Mouse (Mus musculus) liver, adult 2 months (tissue): ENCODE measurements around the gene Asprv1. TPM values are rescaled to one million over a fixed set of nuclear protein-coding genes. Genes with fewer than 3 reads are reported as not detected.

ENCODE experiments used
- DNase-seq: peaks from one replicate; pipeline ENCODE4 v3.0.0-alpha.2; 2011; ENCODE audit warnings: low read depth, low spot score; ENCODE audit errors: extremely low read depth
- H3K27ac ChIP-seq: fragments of 200-500 bp; replicated peaks from 2 replicates; pipeline ENCODE4 v1.5.1; 2012; ENCODE audit warnings: low read depth, mild to moderate bottlenecking, control low read depth, inconsistent platforms, low read length; ENCODE audit not compliant: insufficient read depth
- H3K27me3 ChIP-seq: fragments of 200-500 bp; 2 replicates; pipeline ENCODE4 v1.6.1; 2012; ENCODE audit warnings: mild to moderate bottlenecking, moderate library complexity, low read length, inconsistent platforms; ENCODE audit not compliant: control insufficient read depth, insufficient read depth
- H3K36me3 ChIP-seq: fragments of 200-500 bp; 2 replicates; pipeline ENCODE4 v1.6.1; 2012; ENCODE audit warnings: low read length, inconsistent platforms; ENCODE audit not compliant: control insufficient read depth, insufficient read depth
- H3K4me1 ChIP-seq: fragments of 200-500 bp; 2 replicates; pipeline ENCODE4 v1.6.1; 2011; ENCODE audit warnings: low read length; ENCODE audit not compliant: control insufficient read depth, insufficient read depth
- H3K4me3 ChIP-seq: fragments of 200-500 bp; 2 replicates; pipeline ENCODE4 v1.5.1; 2011; ENCODE audit warnings: low read depth, mild to moderate bottlenecking, control low read depth, low read length, moderate library complexity; ENCODE audit not compliant: insufficient read depth
- H3K79me2 ChIP-seq: fragments of 200-500 bp; 2 replicates; pipeline ENCODE4 v1.6.1; 2012; ENCODE audit warnings: inconsistent platforms, mild to moderate bottlenecking, low read length, moderate library complexity; ENCODE audit not compliant: control insufficient read depth, insufficient read depth
- H3K9ac ChIP-seq: fragments of 200-500 bp; 2 replicates; pipeline ENCODE4 v1.6.1; 2012; ENCODE audit warnings: low read depth, mild to moderate bottlenecking, control low read depth, inconsistent platforms, low read length
- CTCF ChIP-seq: fragments of 200-500 bp; IDR thresholded peaks from 2 replicates; pipeline ENCODE4 v1.5.1; 2011; ENCODE audit warnings: low read depth, low read length, control low read depth
- POLR2A ChIP-seq: fragments of 200-500 bp; IDR thresholded peaks from 2 replicates; pipeline ENCODE4 v1.6.1; 2011; ENCODE audit warnings: low read length, control low read depth; ENCODE audit not compliant: insufficient read depth; ENCODE audit errors: extremely low read depth
- WGBS: fragments of 180-500 bp; shearing (Covaris S2); methylation state at CpG from one replicate; pipeline ENCODE4 v1.1.7; 2018; 5-methylcytosine and 5-hydroxymethylcytosine counted together
- polyA plus RNA-seq: library from polyadenylated mRNA; depleted of rRNA; stranded (reverse); fragments of >200 nt; gene quantifications from 2 replicates; pipeline ENCODE4 v1.2.3, GENCODE M21; 2012
- total RNA-seq: library from RNA; depleted of rRNA; stranded (reverse); fragments of >200 nt; gene quantifications from 2 replicates; pipeline ENCODE4 v1.2.3, GENCODE M21; 2014

Asprv1 gene
- total and polyA plus RNA-seq, 2 experiments = 0.10 TPM; not detected in 1

- peak overlapping the region; percentile 64 for H3K9ac ChIP-seq
- H3K4me1 ChIP-seq = peaks cover 10% of the 10 kb centered on the region; the same call in 1 of the 2 replicates
- peak; percentile 65 for DNase-seq
- H3K79me2 ChIP-seq = no peaks in the 10 kb centered on the region
- H3K36me3 ChIP-seq = no peaks in the 10 kb centered on the region
- peak overlapping the region; percentile 88 for H3K27ac ChIP-seq
- TF ChIP-seq POLR2A (no peak), CTCF (no peak)
- 7% methylated on average over 14 of the region's 14 CpGs for WGBS
- peak overlapping the region; percentile 55 for H3K4me3 ChIP-seq
- no peaks in the 10 kb centered on the region for H3K27me3 ChIP-seq
Observed at GRCm38 (mm10) chr6:86584296-86585015, 43.5 kb upstream of the Asprv1 start.

- H3K4me3 ChIP-seq = peak overlapping the region; percentile 55
- H3K4me1 ChIP-seq = peaks cover 10% of the 10 kb centered on the region; the same call in 1 of the 2 replicates
- peak; percentile 97 for DNase-seq
- H3K79me2 ChIP-seq = no peaks in the 10 kb centered on the region
- peak overlapping the region; percentile 88 for H3K27ac ChIP-seq
- peak overlapping the region; percentile 64 for H3K9ac ChIP-seq
- no peaks in the 10 kb centered on the region for H3K27me3 ChIP-seq
- under 1% methylated on average over 16 of the region's 16 CpGs for WGBS
- H3K36me3 ChIP-seq = no peaks in the 10 kb centered on the region
- TF ChIP-seq CTCF = no peak
- TF ChIP-seq POLR2A = peak; percentile 54; the same call in 1 of the 2 replicates
Observed at GRCm38 (mm10) chr6:86585070-86585600, 42.8 kb upstream of the Asprv1 start.

- H3K27ac ChIP-seq = no peak overlapping the region
- H3K4me1 ChIP-seq = peaks cover 10% of the 10 kb centered on the region; the same call in 1 of the 2 replicates
- TF ChIP-seq POLR2A (no peak), CTCF (no peak)
- no peak overlapping the region for H3K9ac ChIP-seq
- 70% methylated on average over 5 of the region's 5 CpGs for WGBS
- H3K36me3 ChIP-seq = no peaks in the 10 kb centered on the region
- no peaks in the 10 kb centered on the region for H3K79me2 ChIP-seq
- no peaks in the 10 kb centered on the region for H3K27me3 ChIP-seq
- DNase-seq = no peak
- H3K4me3 ChIP-seq = no peak overlapping the region
Observed at GRCm38 (mm10) chr6:86586070-86586469, 41.9 kb upstream of the Asprv1 start.

- no peak overlapping the region for H3K9ac ChIP-seq
- H3K4me3 ChIP-seq = no peak overlapping the region
- 74% methylated on average over 7 of the region's 7 CpGs for WGBS
- no peaks in the 10 kb centered on the region for H3K36me3 ChIP-seq
- H3K27ac ChIP-seq = no peak overlapping the region
- H3K27me3 ChIP-seq = no peaks in the 10 kb centered on the region
- TF ChIP-seq POLR2A = no peak
- H3K79me2 ChIP-seq = no peaks in the 10 kb centered on the region
- DNase-seq = no peak
- peaks cover 10% of the 10 kb centered on the region; the same call in 1 of the 2 replicates for H3K4me1 ChIP-seq
Observed at GRCm38 (mm10) chr6:86588429-86588828, 39.5 kb upstream of the Asprv1 start.

GRCm38 (mm10) chr6:86593146-86593897 is 34.6 kb upstream of the Asprv1 start:
- Histone ChIP-seq H3K36me3 (no peaks in the 10 kb centered on the region), H3K4me1 (no peaks in the 10 kb centered on the region), H3K9ac (no peak overlapping the region), H3K79me2 (no peaks in the 10 kb centered on the region), H3K27ac (no peak overlapping the region), H3K4me3 (no peak overlapping the region), H3K27me3 (no peaks in the 10 kb centered on the region)
- no peak for TF ChIP-seq POLR2A
- no peak for TF ChIP-seq CTCF
- DNase-seq = no peak
- WGBS = 87% methylated on average over 10 of the region's 10 CpGs

GRCm38 (mm10) chr6:86594636-86595035 is 33.3 kb upstream of the Asprv1 start:
- Histone ChIP-seq H3K79me2 (no peaks in the 10 kb centered on the region), H3K27me3 (no peaks in the 10 kb centered on the region), H3K36me3 (no peaks in the 10 kb centered on the region), H3K4me1 (no peaks in the 10 kb centered on the region), H3K4me3 (peak overlapping the region; percentile 29), H3K9ac (no peak overlapping the region), H3K27ac (no peak overlapping the region)
- DNase-seq = peak; percentile 45
- WGBS = 33% methylated on average over 9 of the region's 9 CpGs
- TF ChIP-seq CTCF = no peak
- TF ChIP-seq POLR2A = no peak
